In genomic region chr15:85813428-85813827, GRCm38 (mm10) we compare ENCODE assay signal across 29 mouse cellular contexts. TPM values are rescaled to one million over a fixed set of nuclear protein-coding genes. Genes with fewer than 3 reads are reported as not detected.
DNase-seq lines count a peak whose midpoint lies in the region; ATAC-seq and TF ChIP-seq lines count a peak whose summit lies in the region.
"Had no signal": no experiment of that assay in that cellular context is flagged by ENCODE, and none has a peak within 500 bp of the region (broad histone marks: within the 10 kb centered on the region; RNA-seq: fewer than 3 reads in every experiment).

No protein-coding gene starts in this region.

- TF ChIP-seq EP300 in MEL (IDR thresholded peaks at IDR 0.05; ENCODE audit: low read depth in 1 of 2, low read length in 2 of 2): no peak

- peaks cover 0 to 15% of the 10 kb centered on the region in 2 experiments; a peak in 2 of 4 replicates for H3K36me3 ChIP-seq in MEL (ENCODE audit: control insufficient read depth in 1 of 2, insufficient read depth in 2 of 2, low read length in 2 of 2)
- no peaks in the 10 kb centered on the region for H3K36me3 ChIP-seq in liver, embryonic 16.5 days (ENCODE audit: control insufficient read depth, insufficient read depth)
- H3K36me3 ChIP-seq: forebrain, embryonic 10.5 days; forebrain, embryonic 15.5 days; limb, embryonic 12.5 days; neural tube, embryonic 13.5 days had no signal

- no peak for ATAC-seq in liver, embryonic 16.5 days (ENCODE audit: low read depth)
- ATAC-seq: forebrain, embryonic 15.5 days; inflammation-experienced regulatory T-cells, adult 6 months; Patski had no signal

- TF ChIP-seq CTCF in MEL (IDR thresholded peaks at IDR 0.05 in 2 of 3, conservative IDR thresholded peaks at IDR 0.05 in 1 of 3; ENCODE audit: control insufficient read depth in 1 of 3, insufficient read depth in 1 of 3, low read depth in 2 of 3, low read length in 3 of 3, poor library complexity in 1 of 3, severe bottlenecking in 1 of 3): no peak

- H3K27me3 ChIP-seq in MEL (ENCODE audit: control insufficient read depth in 1 of 2, insufficient read depth in 2 of 2, low read length in 2 of 2): no peaks in the 10 kb centered on the region
- no peaks in the 10 kb centered on the region for H3K27me3 ChIP-seq in liver, embryonic 16.5 days (ENCODE audit: control insufficient read depth, insufficient read depth, low read depth, low read length)
- H3K27me3 ChIP-seq: forebrain, embryonic 15.5 days; limb, embryonic 12.5 days; neural tube, embryonic 13.5 days had no signal

- H3K27ac ChIP-seq in MEL (ENCODE audit: control insufficient read depth, low read depth, low read length): no peak overlapping the region; the same call in 1 of the 2 replicates
- no peak overlapping the region for H3K27ac ChIP-seq in liver, embryonic 16.5 days (ENCODE audit: low read length)
- H3K27ac ChIP-seq: forebrain, embryonic 10.5 days; forebrain, embryonic 15.5 days; gastrocnemius, adult 2 months; hindbrain, embryonic 14.5 days; left cerebral cortex, adult 2 months; limb, embryonic 12.5 days; liver, embryonic 14.5 days; neural tube, embryonic 13.5 days had no signal

- TF ChIP-seq RAD21 in MEL (IDR thresholded peaks at IDR 0.05; ENCODE audit: low read depth, low read length): no peak

- H3K9me3 ChIP-seq in MEL (replicated peaks; ENCODE audit: insufficient read depth, low read length): no peaks in the 10 kb centered on the region
- H3K9me3 ChIP-seq in liver, embryonic 16.5 days (replicated peaks; ENCODE audit: control insufficient read depth, low read length): no peaks in the 10 kb centered on the region; the same call in 1 of the 2 replicates
- H3K9me3 ChIP-seq: forebrain, embryonic 15.5 days had no signal

- peak in 1 of 2 experiments; percentile 26; a peak in 1 of 4 replicates for TF ChIP-seq POLR2A in MEL (IDR thresholded peaks at IDR 0.05; ENCODE audit: control insufficient read depth in 1 of 2, insufficient read depth in 1 of 2, low read depth in 1 of 2, low read length in 2 of 2, poor library complexity in 1 of 2)

- no peak overlapping the region for H3K4me2 ChIP-seq in liver, embryonic 16.5 days (ENCODE audit: low read depth, low read length)
- H3K4me2 ChIP-seq: forebrain, embryonic 15.5 days; heart, embryonic 11.5 days; hindbrain, embryonic 14.5 days; limb, embryonic 12.5 days; midbrain, embryonic 11.5 days; neural tube, embryonic 13.5 days had no signal

- peaks cover 10 to 21% of the 10 kb centered on the region in 2 experiments for H3K4me1 ChIP-seq in MEL (ENCODE audit: control insufficient read depth in 1 of 2, insufficient read depth in 2 of 2, low read length in 2 of 2)
- H3K4me1 ChIP-seq in liver, embryonic 16.5 days (ENCODE audit: control insufficient read depth, low read depth, low read length): peaks cover 29% of the 10 kb centered on the region

- 31% methylated on average over 10 of the region's 10 CpGs for WGBS in large intestine, adult 2 months
- WGBS in liver, embryonic 16.5 days (ENCODE audit: insufficient replicate concordance): 42% methylated on average over 10 of the region's 10 CpGs

- peak overlapping the region; percentile 38 to 47 for H3K4me3 ChIP-seq in MEL (ENCODE audit: control insufficient read depth in 1 of 2, insufficient read depth in 1 of 2, low read depth in 2 of 2, low read length in 2 of 2)
- H3K4me3 ChIP-seq in liver, embryonic 16.5 days (ENCODE audit: low read depth, low read length): no peak overlapping the region
- H3K4me3 ChIP-seq: forebrain, embryonic 10.5 days; forebrain, embryonic 15.5 days; gastrocnemius, adult 2 months; left cerebral cortex, adult 2 months; limb, embryonic 12.5 days; neural tube, embryonic 13.5 days had no signal

- peak overlapping the region; percentile 27; the same call in 1 of the 2 replicates for H3K9ac ChIP-seq in MEL (ENCODE audit: control insufficient read depth, low read depth, low read length, poor library complexity, severe bottlenecking)
- H3K9ac ChIP-seq in liver, embryonic 16.5 days (ENCODE audit: low read depth, low read length): 0 out of 2 replicates have a peak overlapping the region, but pooled peaks have one; percentile 14
- H3K9ac ChIP-seq: forebrain, embryonic 15.5 days; hindbrain, embryonic 14.5 days; limb, embryonic 12.5 days; liver, embryonic 14.5 days; neural tube, embryonic 13.5 days had no signal

- DNase-seq in ES-CJ7 (ENCODE audit: low read depth, low spot score) (peak; percentile 66), MEL (ENCODE audit: low read depth, low spot score) (peak; percentile 68)
- DNase-seq in large intestine, adult 2 months (ENCODE audit: low read depth, low spot score): peak; percentile 43
- DNase-seq in kidney, adult 8-10 months: no peak
- DNase-seq in Muller cell, postnatal 12 days (ENCODE audit: inconsistent ontology term): no peak
- DNase-seq: adrenal gland, postnatal 25 days; B cell, adult 2 months; cerebellum, adult 2 months; cerebellum, postnatal 25 days; gastrocnemius, adult 2 months; gastrocnemius, postnatal 36 days; heart, adult 18-20 months; heart, postnatal 4 days; kidney, adult 9 months; kidney, postnatal 10 days; lung, postnatal 36 days had no signal

- peaks cover 2% of the 10 kb centered on the region; the same call in 1 of the 2 replicates for H3K79me2 ChIP-seq in MEL (ENCODE audit: control insufficient read depth, insufficient read depth, low read length, poor library complexity)

TF ChIP-seq in MEL, 35 proteins besides CTCF, POLR2A, EP300 and RAD21:
- TF ChIP-seq ETS1 (IDR thresholded peaks at IDR 0.05; ENCODE audit: low read depth, low read length): 0 out of 2 replicates have a peak, but pooled peaks have one; percentile 25
- no peak for TF ChIP-seq USF2 (IDR thresholded peaks at IDR 0.05; ENCODE audit: borderline replicate concordance in 1 of 2, insufficient read depth in 1 of 2, low read depth in 1 of 2, low read length in 2 of 2)
- TF ChIP-seq GATA1 (IDR thresholded peaks at IDR 0.05; ENCODE audit: low read depth, low read length): peak; percentile 46
- TF ChIP-seq POLR2AphosphoS2 (IDR thresholded peaks at IDR 0.05; ENCODE audit: low read length): no peak
- TF ChIP-seq TBP (IDR thresholded peaks at IDR 0.05; ENCODE audit: low read depth, low read length): 0 out of 2 replicates have a peak, but pooled peaks have one; percentile 27
- peak; percentile 47; the same call in 1 of the 2 replicates for TF ChIP-seq SIN3A (IDR thresholded peaks at IDR 0.05; ENCODE audit: low read length)

RNA-seq across cellular contexts. Expression of gene Cdpf1, which starts 1.9 kb away (rescaled TPM):
- total RNA-seq in MEL (2012; rRNA removed): 30.5 and 34.4 TPM in 2 replicates
- 10 to 100 TPM in 1 of 2 experiments, not detected in 1; 44.0 TPM for polyA plus RNA-seq in MEL (2012; ENCODE audit: insufficient read depth in 1 of 2, insufficient read length in 2 of 2, low read depth in 1 of 2, low replicate concordance in 2 of 2, missing spikeins in 1 of 2)
- 36.6 and 59.8 TPM in 2 replicates for polyA plus RNA-seq in large intestine, adult 2 months (2012; rRNA removed)
- 17.2 and 18.6 TPM in 2 replicates for polyA plus RNA-seq in liver, embryonic 16.5 days (2015; fragmentation: Nextera tagmentation; extraction: Ambion mirVana)

RNA-seq across cellular contexts. Expression of gene Pkdrej, which starts 8.1 kb away (rescaled TPM):
- 0.20 and 0.27 TPM in 2 replicates for total RNA-seq in MEL (2012; rRNA removed)
- polyA plus RNA-seq in MEL (2012; ENCODE audit: insufficient read depth in 1 of 2, insufficient read length in 2 of 2, low read depth in 1 of 2, low replicate concordance in 2 of 2, missing spikeins in 1 of 2): under 1 TPM in 1 of 2 experiments, not detected in 1; 0.56 TPM
- 0.16 and 0.30 TPM in 2 replicates for polyA plus RNA-seq in large intestine, adult 2 months (2012; rRNA removed)
- 0.09 TPM in 2 replicates for polyA plus RNA-seq in liver, embryonic 16.5 days (2015; fragmentation: Nextera tagmentation; extraction: Ambion mirVana)
- total RNA-seq: megakaryocyte, adult 5-6 weeks had no signal
- polyA plus RNA-seq: inflammation-experienced regulatory T-cells, adult 6 months had no signal

RNA-seq across cellular contexts. Expression of gene Ttc38, which starts 18.7 kb away (rescaled TPM):
- total RNA-seq in MEL (2012; rRNA removed): 1.8 and 2.1 TPM in 2 replicates
- 1 to 10 TPM in 1 of 2 experiments, not detected in 1; 4.2 TPM for polyA plus RNA-seq in MEL (2012; ENCODE audit: insufficient read depth in 1 of 2, insufficient read length in 2 of 2, low read depth in 1 of 2, low replicate concordance in 2 of 2, missing spikeins in 1 of 2)
- polyA plus RNA-seq in large intestine, adult 2 months (2012; rRNA removed): 10.8 and 10.9 TPM in 2 replicates
- polyA plus RNA-seq in liver, embryonic 16.5 days (2015; fragmentation: Nextera tagmentation; extraction: Ambion mirVana): 8.9 and 10.7 TPM in 2 replicates

RNA-seq across cellular contexts. Expression of gene Gtse1, which starts 46.1 kb away (rescaled TPM):
- total RNA-seq in MEL (2012; rRNA removed): 22.6 and 24.1 TPM in 2 replicates
- 10 to 100 TPM in 1 of 2 experiments, not detected in 1; 38.3 TPM for polyA plus RNA-seq in MEL (2012; ENCODE audit: insufficient read depth in 1 of 2, insufficient read length in 2 of 2, low read depth in 1 of 2, low replicate concordance in 2 of 2, missing spikeins in 1 of 2)
- 11.0 and 12.0 TPM in 2 replicates for polyA plus RNA-seq in large intestine, adult 2 months (2012; rRNA removed)
- polyA plus RNA-seq in liver, embryonic 16.5 days (2015; fragmentation: Nextera tagmentation; extraction: Ambion mirVana): 23.0 TPM in 2 replicates

Comparison
In these comparisons a context has a peak if more than half of its experiments do, and no peak if none do; other contexts are left out.
1. DNase-seq: peak in ES-CJ7 (single experiment), MEL (single experiment) and large intestine, adult 2 months (single experiment); none in kidney, adult 8-10 months (0 of 2) and Muller cell, postnatal 12 days (single experiment).